Mouse (Mus musculus) frontal cortex, adult 2 months (tissue): Measurements from ENCODE around the gene Gabrr1. TPM values are rescaled to one million over a fixed set of nuclear protein-coding genes. Genes with fewer than 3 reads are reported as not detected.
"Not testable (repeated sequence)": the region's sequence is repeated elsewhere in the genome, so short reads cannot be mapped to it uniquely, and the experiment has no call there.

ENCODE experiments used
- DNase-seq, 2 experiments: peaks; one replicate each; pipeline ENCODE4 v3.0.0; 2022; ENCODE audit warnings: low spot score in 1 of 2; ENCODE audit errors: extremely low spot score in 1 of 2
- polyA plus RNA-seq: library from polyadenylated mRNA; depleted of rRNA; stranded (reverse); fragments of >200 nt; gene quantifications from 2 replicates; pipeline ENCODE4 v1.2.3, GENCODE M21; 2012; rRNA removed

The Gabrr1 gene
- polyA plus RNA-seq, result 0.23 and 0.26 TPM in 2 replicates

GRCm38 (mm10) chr4:33132221-33132620, at the start of gene Gabrr1:
Gene Gabrr1 (plus strand): TSS chr4:33132521.
- no peak for DNase-seq

GRCm38 (mm10) chr4:33099118-33099694, 33.1 kb upstream of the Gabrr1 start:
- DNase-seq, result no peak

DNA sequence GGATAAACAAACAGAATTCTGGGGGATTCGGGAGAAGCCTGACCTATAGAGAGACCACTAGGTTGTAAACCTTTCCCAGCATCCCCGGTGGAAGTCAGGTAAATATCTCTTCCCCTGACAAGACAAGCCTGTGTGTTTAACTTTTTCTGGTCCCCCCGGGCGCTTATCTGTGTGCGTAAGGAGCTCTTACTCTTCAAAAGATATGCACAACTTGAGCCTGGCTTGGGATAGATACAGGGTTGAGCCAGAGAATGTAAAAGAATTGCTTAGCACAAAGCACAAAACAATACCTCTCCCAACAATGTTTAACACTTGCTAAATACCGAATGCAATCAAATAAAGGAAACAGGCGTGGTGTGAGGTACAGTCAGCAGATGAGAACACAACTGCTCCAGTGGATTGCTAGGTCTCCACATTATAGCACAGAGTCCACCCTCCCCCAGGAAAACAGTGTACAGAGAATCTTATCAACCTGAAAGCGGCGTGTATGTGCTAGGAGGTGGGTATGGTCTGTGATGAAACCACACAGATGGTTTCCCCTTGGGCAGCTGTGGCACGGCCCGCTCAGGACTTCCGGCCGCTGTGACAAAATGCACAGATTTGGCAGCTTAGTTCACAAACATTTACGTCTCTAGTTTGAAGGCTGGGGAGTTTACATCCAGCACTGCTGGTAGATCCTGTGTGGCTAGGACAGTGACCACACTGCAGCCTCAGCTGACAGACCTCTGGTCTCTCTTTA, 22.4 kb upstream of the Gabrr1 start:
- no peak for DNase-seq

DNA sequence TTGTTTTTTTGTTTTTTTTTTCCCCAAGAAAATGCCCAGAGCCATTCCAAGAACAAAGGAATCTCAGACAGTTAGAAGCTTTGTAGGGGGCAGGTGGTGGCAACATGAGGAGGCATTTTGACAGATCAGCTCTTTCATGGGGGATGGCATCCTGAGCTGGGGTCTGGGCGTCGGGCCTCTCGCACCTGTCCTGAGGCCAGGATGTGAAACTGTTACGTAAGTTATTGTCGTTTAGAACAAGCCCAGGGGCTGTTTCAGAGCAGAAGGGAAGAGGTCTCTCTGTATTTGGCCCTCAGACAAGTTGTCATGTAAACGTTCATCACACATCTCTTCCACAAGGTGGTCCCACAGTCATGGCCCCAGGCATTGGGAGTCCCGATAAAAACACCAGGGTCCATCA, 21.5 kb upstream of the Gabrr1 start:
- DNase-seq, result no peak

DNA sequence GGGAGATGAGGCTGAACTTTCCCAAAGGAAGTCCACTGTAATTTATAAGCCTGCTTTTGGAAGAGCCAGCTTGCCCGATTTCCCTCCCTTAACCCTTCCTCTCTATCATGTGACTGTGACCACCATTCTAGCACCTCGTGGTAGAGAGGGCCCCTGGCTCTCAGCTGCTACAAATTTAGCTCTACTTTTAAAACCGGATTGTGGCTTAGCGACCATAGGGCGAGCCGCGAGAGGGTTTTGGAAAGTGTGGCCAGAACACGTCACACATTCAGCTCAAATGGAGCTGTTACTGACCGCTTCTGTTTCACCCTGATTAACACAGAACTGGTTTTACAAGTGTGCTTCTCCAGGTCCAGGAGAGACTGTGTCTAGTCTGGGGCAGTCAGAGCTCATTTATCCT, 21.0 kb upstream of the Gabrr1 start:
- DNase-seq, result no peak

DNA sequence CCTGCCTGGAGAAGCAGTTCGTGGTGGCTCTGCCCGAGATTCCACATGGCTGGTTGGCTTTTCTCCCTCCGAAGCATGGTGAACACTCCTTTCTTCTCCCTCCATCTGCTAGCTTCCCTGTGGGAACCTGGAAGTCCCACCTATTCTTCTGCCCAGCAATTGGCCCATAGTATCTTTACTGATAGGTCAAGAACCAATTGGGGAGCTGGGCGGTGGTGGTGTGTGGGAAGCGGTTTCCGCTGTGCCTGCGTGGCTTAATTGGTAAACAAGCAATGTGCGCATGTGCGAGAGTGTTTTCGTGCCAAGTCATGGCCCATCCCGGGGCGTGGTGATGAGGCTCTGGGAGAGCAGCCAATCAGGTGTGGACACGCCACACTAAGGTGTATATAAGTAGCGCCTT, 19.5 kb upstream of the Gabrr1 start:
- not testable (repeated sequence) for DNase-seq

- peak; percentile 55 to 96 for DNase-seq
Measured at GRCm38 (mm10) chr4:33119118-33119517, 13.2 kb upstream of the Gabrr1 start.

GRCm38 (mm10) chr4:33124493-33124892, 7.8 kb upstream of the Gabrr1 start:
- peak in 1 of 2 experiments; percentile 69 for DNase-seq

DNA sequence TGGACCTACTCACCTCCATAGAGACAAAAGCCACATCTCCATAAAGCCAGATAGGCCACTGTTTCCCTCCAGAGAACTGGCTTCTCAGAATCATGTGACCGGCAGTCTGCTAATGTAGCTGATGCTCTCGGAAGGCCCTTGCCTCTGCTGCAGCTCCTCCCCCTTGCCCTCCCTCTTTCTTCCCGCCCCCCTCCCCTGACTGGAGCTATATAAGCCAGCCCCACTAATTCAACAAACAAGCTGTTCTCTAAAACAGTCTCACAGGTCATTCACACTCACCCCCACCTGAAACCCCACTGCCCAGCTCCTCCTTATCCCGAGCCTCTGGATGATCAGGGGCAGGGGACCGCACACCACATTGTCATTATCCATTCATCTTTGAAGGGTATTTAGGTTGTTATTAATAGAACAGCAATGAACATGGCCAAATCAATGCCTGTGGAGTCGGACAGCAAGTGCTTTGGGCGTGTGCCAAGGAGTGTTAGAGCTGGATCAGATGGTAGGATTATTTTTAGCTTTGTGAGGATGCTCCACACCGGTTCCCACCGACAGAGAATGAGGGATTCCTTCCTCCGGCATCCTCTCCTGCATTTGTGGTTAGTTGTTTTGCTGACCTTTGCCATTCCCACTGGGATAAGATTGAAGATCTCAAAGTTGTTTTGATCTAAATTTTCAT, 6.8 kb upstream of the Gabrr1 start:
- DNase-seq, result peak in 1 of 2 experiments; percentile 12

- no peak for DNase-seq
Measured at GRCm38 (mm10) chr4:33146679-33147291, 14.5 kb downstream of the Gabrr1 start.

GRCm38 (mm10) chr4:33147825-33148224, 15.5 kb downstream of the Gabrr1 start:
- DNase-seq, result peak in 1 of 2 experiments; percentile 63

- DNase-seq, result no peak
Measured at GRCm38 (mm10) chr4:33149150-33149549, 16.8 kb downstream of the Gabrr1 start.

- DNase-seq, result no peak
Measured at GRCm38 (mm10) chr4:33152087-33153038, 20.0 kb downstream of the Gabrr1 start.

DNA sequence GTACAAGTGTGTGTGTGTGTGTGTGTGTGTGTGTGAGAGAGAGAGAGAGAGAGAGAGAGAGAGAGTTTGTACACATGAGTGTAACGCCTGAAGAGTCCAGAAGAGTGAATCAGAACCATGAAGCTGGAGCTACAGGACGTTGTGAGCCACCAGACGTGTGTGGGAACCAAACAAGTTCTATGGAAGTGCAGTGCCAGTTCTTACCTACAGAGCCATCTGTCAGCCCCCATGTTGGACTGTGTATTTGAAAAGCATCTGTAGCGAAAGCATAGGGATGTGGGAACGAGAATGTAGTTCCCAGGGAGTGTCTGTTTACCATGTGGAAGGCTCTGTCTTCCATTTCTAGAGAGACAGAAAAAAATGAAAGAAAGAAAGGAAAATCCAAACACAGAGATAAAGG, 51.2 kb downstream of the Gabrr1 start:
- DNase-seq, result peak in 1 of 2 experiments; percentile 34

GRCm38 (mm10) chr4:33188164-33188563, 55.8 kb downstream of the Gabrr1 start:
- DNase-seq, result peak in 1 of 2 experiments; percentile 25

- DNase-seq, result peak; percentile 68 to 86
Measured at GRCm38 (mm10) chr4:33188781-33189734, 56.7 kb downstream of the Gabrr1 start.

- DNase-seq, result no peak
Measured at GRCm38 (mm10) chr4:33189735-33190036, 57.4 kb downstream of the Gabrr1 start, which contains the start of gene Pm20d2. Gene Pm20d2 (minus strand): TSS chr4:33189737.

- no peak for DNase-seq
Measured at GRCm38 (mm10) chr4:33198117-33198516, 65.8 kb downstream of the Gabrr1 start.

DNA sequence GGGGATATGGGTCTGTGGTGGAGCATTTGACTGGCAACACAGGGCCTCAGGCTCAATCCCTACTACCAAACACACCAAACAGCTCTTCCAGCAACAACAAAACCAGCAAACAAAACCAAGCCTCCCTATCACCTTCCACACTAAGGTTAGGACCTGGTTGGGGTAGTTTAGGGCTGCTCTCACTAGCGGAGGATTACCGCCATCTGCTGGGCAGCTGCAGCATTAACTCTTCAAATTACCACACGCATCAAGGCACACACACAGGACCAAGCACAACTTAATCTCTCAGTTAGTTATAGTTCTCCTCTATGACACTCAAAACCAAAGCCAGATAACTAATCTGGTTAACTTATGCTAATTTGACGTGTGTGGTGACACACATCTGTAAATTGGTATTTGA, 72.4 kb downstream of the Gabrr1 start:
- peak in 1 of 2 experiments; percentile 67 for DNase-seq
